Mouse (Mus musculus): ENCODE measurements around the gene Slc22a12. TPM values are rescaled to one million over a fixed set of nuclear protein-coding genes. Genes with fewer than 3 reads are reported as not detected.
A peak's percentile ranks its signal among the peaks of the same experiment; 100 is the strongest.

The Slc22a12 gene
- under 1 TPM in 1 of 2 experiments, not detected in 1; 0.11 TPM for total RNA-seq (2021)
- long read RNA-seq, experiment 1: 0 reads
- long read RNA-seq, experiment 2: 0 reads

GRCm38 (mm10) chr19:6542367-6543034 lies at the start of gene Slc22a12:
Slc22a12 (minus strand) TSS chr19:6543032.
- no peak for DNase-seq (ENCODE audit: low spot score)

- no peak for DNase-seq (ENCODE audit: low spot score)
These were observed 29.2 kb upstream of the Slc22a12 start for GRCm38 (mm10) chr19:6572001-6572400.

- no peak for DNase-seq (ENCODE audit: low spot score)
These were observed 28.6 kb upstream of the Slc22a12 start for GRCm38 (mm10) chr19:6571476-6571875.

GRCm38 (mm10) chr19:6569561-6569960 lies 26.7 kb upstream of the Slc22a12 start:
- DNase-seq (ENCODE audit: low spot score): no peak

- no peak for DNase-seq (ENCODE audit: low spot score)
These were observed 26.2 kb upstream of the Slc22a12 start for GRCm38 (mm10) chr19:6569021-6569420.

- DNase-seq (ENCODE audit: low spot score): no peak
These were observed 23.6 kb upstream of the Slc22a12 start for GRCm38 (mm10) chr19:6566450-6566849.

GRCm38 (mm10) chr19:6565136-6565535 lies 22.3 kb upstream of the Slc22a12 start:
- DNase-seq (ENCODE audit: low spot score): no peak

GRCm38 (mm10) chr19:6560246-6560815 lies 17.5 kb upstream of the Slc22a12 start:
- DNase-seq (ENCODE audit: low spot score): no peak

- DNase-seq (ENCODE audit: low spot score): no peak
These were observed 16.7 kb upstream of the Slc22a12 start for GRCm38 (mm10) chr19:6559576-6559975.

GRCm38 (mm10) chr19:6553819-6554582 lies 11.2 kb upstream of the Slc22a12 start:
- DNase-seq (ENCODE audit: low spot score): peak; percentile 24

GRCm38 (mm10) chr19:6553174-6553573 lies 10.3 kb upstream of the Slc22a12 start:
- no peak for DNase-seq (ENCODE audit: low spot score)

- DNase-seq (ENCODE audit: low spot score): peak; percentile 30
These were observed 9.6 kb upstream of the Slc22a12 start for GRCm38 (mm10) chr19:6552302-6553028.

GRCm38 (mm10) chr19:6551215-6551614 lies 8.4 kb upstream of the Slc22a12 start:
- DNase-seq (ENCODE audit: low spot score): no peak

GRCm38 (mm10) chr19:6549566-6549965 lies 6.7 kb upstream of the Slc22a12 start:
- DNase-seq (ENCODE audit: low spot score): no peak

- DNase-seq (ENCODE audit: low spot score): no peak
These were observed 5.9 kb upstream of the Slc22a12 start for GRCm38 (mm10) chr19:6548431-6549410.

GRCm38 (mm10) chr19:6547801-6548200 lies 5.0 kb upstream of the Slc22a12 start:
- DNase-seq (ENCODE audit: low spot score): no peak

- DNase-seq (ENCODE audit: low spot score): peak; percentile 22
These were observed 3.3 kb upstream of the Slc22a12 start for GRCm38 (mm10) chr19:6546096-6546495.

GRCm38 (mm10) chr19:6545481-6545880 lies 2.6 kb upstream of the Slc22a12 start:
- no peak for DNase-seq (ENCODE audit: low spot score)

- DNase-seq (ENCODE audit: low spot score): no peak
These were observed 1.9 kb upstream of the Slc22a12 start for GRCm38 (mm10) chr19:6544712-6545111.

GRCm38 (mm10) chr19:6543518-6543917 lies 686 bp upstream of the Slc22a12 start:
- DNase-seq (ENCODE audit: low spot score): no peak

- no peak for DNase-seq (ENCODE audit: low spot score)
These were observed 177 bp upstream of the Slc22a12 start for GRCm38 (mm10) chr19:6543035-6543383.
